Comparison of ENCODE assay signal across 1 mouse cellular context in genomic region chr15:12774149-12774753, GRCm38 (mm10).
TF ChIP-seq lines count a peak whose summit lies in the region.

No protein-coding gene starts in this region.

TF ChIP-seq in MEL, 35 proteins besides CTCF, POLR2A, EP300 and RAD21 (continued from another document):
- TF ChIP-seq MAZ (IDR thresholded peaks at IDR 0.05; ENCODE audit: low read depth, low read length) (no peak), USF1 (IDR thresholded peaks at IDR 0.05; ENCODE audit: low read depth, low read length) (no peak), UBTF (IDR thresholded peaks at IDR 0.05; ENCODE audit: borderline replicate concordance, insufficient read depth, low read depth, low read length) (0 out of 2 replicates have a peak, but pooled peaks have one; percentile 52), NRF1 (IDR thresholded peaks at IDR 0.05; ENCODE audit: insufficient read depth, low read depth, low read length, poor library complexity, severe bottlenecking) (no peak), HCFC1 (IDR thresholded peaks at IDR 0.05; ENCODE audit: low read depth, low read length) (no peak), TCF12 (IDR thresholded peaks at IDR 0.05; ENCODE audit: low read depth, low read length) (no peak), BHLHE40 (IDR thresholded peaks at IDR 0.05; ENCODE audit: borderline replicate concordance, low read depth, low read length) (no peak), ZNF384 (IDR thresholded peaks at IDR 0.05; ENCODE audit: low read depth, low read length) (no peak), CHD2 (IDR thresholded peaks at IDR 0.05; ENCODE audit: low read length) (no peak), TBP (IDR thresholded peaks at IDR 0.05; ENCODE audit: low read depth, low read length) (no peak), SMC3 (IDR thresholded peaks at IDR 0.05; ENCODE audit: low read depth, low read length) (no peak)
